Mouse (Mus musculus) testis, adult 2 months (tissue): ENCODE measurements around the gene Grasp. TPM values are rescaled to one million over a fixed set of nuclear protein-coding genes. Genes with fewer than 3 reads are reported as not detected.

Source experiments
- H3K27ac ChIP-seq: fragments of 200-500 bp; 2 replicates; pipeline ENCODE4 v1.5.1; 2012; ENCODE audit warnings: low read depth, low read length; ENCODE audit not compliant: control insufficient read depth, insufficient read depth
- H3K27me3 ChIP-seq: fragments of 200-500 bp; 2 replicates; pipeline ENCODE4 v1.6.1; 2012; ENCODE audit warnings: mild to moderate bottlenecking, low read length, moderate library complexity; ENCODE audit not compliant: control insufficient read depth, insufficient read depth
- H3K36me3 ChIP-seq: fragments of 200-500 bp; 2 replicates; pipeline ENCODE4 v1.6.1; 2012; ENCODE audit warnings: mild to moderate bottlenecking, low read length; ENCODE audit not compliant: control insufficient read depth, insufficient read depth
- H3K4me1 ChIP-seq: fragments of 200-500 bp; 2 replicates; pipeline ENCODE4 v1.6.1; 2012; ENCODE audit warnings: low read length; ENCODE audit not compliant: control insufficient read depth, insufficient read depth
- H3K4me3 ChIP-seq: fragments of 200-500 bp; 2 replicates; pipeline ENCODE4 v1.5.1; 2012; ENCODE audit warnings: low read depth, mild to moderate bottlenecking, low read length, moderate library complexity, mixed read lengths; ENCODE audit not compliant: control insufficient read depth
- CTCF ChIP-seq: fragments of 200-500 bp; IDR thresholded peaks from 2 replicates; pipeline ENCODE4 v1.5.1; 2012; ENCODE audit warnings: low read depth, mild to moderate bottlenecking, inconsistent platforms, low read length, moderate library complexity; ENCODE audit not compliant: control insufficient read depth, insufficient read depth, insufficient replicate concordance
- POLR2A ChIP-seq: fragments of 200-500 bp; IDR thresholded peaks from 2 replicates; pipeline ENCODE4 v1.6.1; 2012; ENCODE audit warnings: low read depth, mild to moderate bottlenecking, inconsistent platforms, low read length, moderate library complexity; ENCODE audit not compliant: control insufficient read depth
- polyA plus RNA-seq: library from polyadenylated mRNA; depleted of rRNA; stranded (reverse); fragments of >200 nt; gene quantifications from 2 replicates; pipeline ENCODE4 v1.2.3, GENCODE M21; 2012

Gene Grasp
- polyA plus RNA-seq, 1 experiment, result 1.8 TPM

- H3K27me3 ChIP-seq, result no peaks in the 10 kb centered on the region
- no peak overlapping the region for H3K4me3 ChIP-seq
- H3K4me1 ChIP-seq, result peaks cover 6% of the 10 kb centered on the region
- H3K27ac ChIP-seq, result no peak overlapping the region
- TF ChIP-seq CTCF (no peak), POLR2A (no peak)
- no peaks in the 10 kb centered on the region for H3K36me3 ChIP-seq
Observed at GRCm38 (mm10) chr15:101260874-101261622, 37.1 kb downstream of the Grasp start.

DNA sequence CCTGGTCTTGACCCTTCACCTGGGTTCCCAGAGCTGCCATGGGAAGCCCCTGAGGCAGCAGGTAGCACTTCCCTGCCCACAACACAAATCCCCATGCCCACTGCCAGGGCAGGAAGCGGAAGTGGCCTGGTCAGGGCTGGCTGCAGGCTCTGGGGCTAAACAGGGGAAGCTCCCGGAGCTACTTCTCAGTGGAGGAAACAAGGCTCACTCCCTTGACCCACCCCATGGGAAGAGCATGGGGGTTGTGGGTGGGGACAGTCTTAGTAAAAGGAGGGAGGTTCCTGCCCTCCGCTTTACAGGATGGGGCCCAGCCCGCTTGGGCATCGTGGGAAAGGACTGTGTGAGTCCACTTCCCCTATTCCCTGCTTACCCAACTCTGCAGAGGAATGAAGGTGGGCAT, 38.5 kb downstream of the Grasp start:
- Histone ChIP-seq H3K27me3 (no peaks in the 10 kb centered on the region), H3K4me1 (peaks cover 15% of the 10 kb centered on the region), H3K4me3 (no peak overlapping the region), H3K36me3 (no peaks in the 10 kb centered on the region), H3K27ac (no peak overlapping the region)
- no peak for TF ChIP-seq POLR2A
- TF ChIP-seq CTCF, result no peak

GRCm38 (mm10) chr15:101266132-101266963, 42.4 kb downstream of the Grasp start:
- Histone ChIP-seq H3K36me3 (no peaks in the 10 kb centered on the region), H3K27me3 (no peaks in the 10 kb centered on the region), H3K4me3 (peak overlapping the region; percentile 90), H3K27ac (peak overlapping the region; percentile 27; the same call in 1 of the 2 replicates), H3K4me1 (peaks cover 22% of the 10 kb centered on the region)
- no peak for TF ChIP-seq CTCF
- peak; percentile 68; the same call in 1 of the 2 replicates for TF ChIP-seq POLR2A

DNA sequence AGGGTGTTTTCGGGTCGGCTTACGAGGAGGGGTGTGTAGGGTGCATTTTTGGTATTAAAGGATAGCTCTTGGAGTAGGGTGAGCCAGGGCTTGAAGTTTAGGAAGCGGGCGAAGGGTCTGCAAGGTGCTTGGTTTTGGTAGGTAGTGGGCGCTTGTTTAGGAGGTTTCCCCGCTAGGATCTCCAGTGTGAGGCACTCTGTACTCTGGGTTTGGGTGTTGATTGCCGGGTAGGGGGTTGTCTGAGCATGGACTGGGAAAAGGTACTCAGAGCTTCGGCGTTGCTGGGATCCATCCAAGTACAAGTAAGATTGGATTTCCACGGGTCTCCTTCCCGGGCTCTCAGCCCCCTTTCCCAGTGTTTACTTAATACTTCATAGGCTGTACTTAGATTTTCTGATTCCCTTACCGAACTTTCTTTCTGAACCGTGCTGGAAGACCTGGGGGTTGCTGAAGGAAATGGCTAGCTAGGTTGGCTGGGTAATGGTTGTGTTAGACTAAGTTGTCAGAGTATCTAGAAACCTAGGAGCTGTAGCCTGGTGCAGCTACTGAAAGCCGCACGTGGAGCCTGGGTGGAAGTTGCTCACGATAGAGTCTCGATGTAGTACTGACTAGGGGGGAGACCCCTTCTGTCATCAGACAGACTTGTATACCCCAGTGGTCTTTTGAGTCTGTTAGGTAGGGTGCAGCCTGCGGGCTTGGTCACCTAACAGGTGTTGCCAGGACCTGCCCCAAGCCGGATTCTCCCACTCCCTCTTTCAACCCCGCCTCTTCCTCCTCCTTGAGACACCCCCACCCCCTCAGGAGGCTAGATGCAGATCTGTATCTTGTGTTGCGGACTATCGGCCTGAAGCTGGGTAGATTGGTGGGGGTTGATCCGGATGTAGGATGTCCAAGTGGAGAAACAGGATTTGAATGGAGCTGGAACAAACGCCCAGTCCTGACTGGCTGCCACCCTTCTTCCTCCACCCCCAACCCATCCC, 43.4 kb downstream of the Grasp start:
- Histone ChIP-seq H3K36me3 (no peaks in the 10 kb centered on the region), H3K4me1 (peaks cover 22% of the 10 kb centered on the region), H3K4me3 (peak overlapping the region; percentile 90), H3K27ac (no peak overlapping the region), H3K27me3 (no peaks in the 10 kb centered on the region)
- TF ChIP-seq CTCF (no peak), POLR2A (no peak)

GRCm38 (mm10) chr15:101270101-101270820, 46.3 kb downstream of the Grasp start:
- Histone ChIP-seq H3K27ac (no peak overlapping the region), H3K27me3 (no peaks in the 10 kb centered on the region), H3K36me3 (no peaks in the 10 kb centered on the region), H3K4me3 (no peak overlapping the region), H3K4me1 (peaks cover 22% of the 10 kb centered on the region)
- TF ChIP-seq CTCF (no peak), POLR2A (no peak)

GRCm38 (mm10) chr15:101271107-101271506, 47.1 kb downstream of the Grasp start:
- Histone ChIP-seq H3K36me3 (no peaks in the 10 kb centered on the region), H3K27me3 (no peaks in the 10 kb centered on the region), H3K4me3 (no peak overlapping the region), H3K27ac (no peak overlapping the region), H3K4me1 (peaks cover 16% of the 10 kb centered on the region)
- TF ChIP-seq CTCF (no peak), POLR2A (no peak)
